Mouse (Mus musculus) liver, embryonic 16.5 days (tissue): ENCODE measurements around the gene Fcgbp. TPM values are rescaled to one million over a fixed set of nuclear protein-coding genes. Genes with fewer than 3 reads are reported as not detected.
"Not testable (repeated sequence)": the region's sequence is repeated elsewhere in the genome, so short reads cannot be mapped to it uniquely, and the experiment has no call there.

ENCODE experiments used
- ATAC-seq: fragments of 200-750 bp; cut with Nextera tagmentation; 2 replicates; pipeline ENCODE4 v1.8.0; 2017; ENCODE audit warnings: low read depth, mild to moderate bottlenecking, moderate number of reproducible peaks, moderate library complexity
- H3K27ac ChIP-seq: fragments of 300-500 bp; sonication (generic); 2 replicates; pipeline ENCODE4 v1.5.1; 2014; ENCODE audit warnings: mild to moderate bottlenecking, low read length
- H3K27me3 ChIP-seq: fragments of 300-500 bp; sonication (generic); 2 replicates; pipeline ENCODE4 v1.6.1; 2014; ENCODE audit warnings: low read depth, low read length, mixed read lengths; ENCODE audit not compliant: control insufficient read depth, insufficient read depth
- H3K36me3 ChIP-seq: fragments of 300-500 bp; sonication (generic); 2 replicates; pipeline ENCODE4 v1.6.1; 2014; ENCODE audit warnings: mild to moderate bottlenecking; ENCODE audit not compliant: control insufficient read depth, insufficient read depth
- H3K4me1 ChIP-seq: fragments of 300-500 bp; sonication (generic); 2 replicates; pipeline ENCODE4 v1.6.1; 2014; ENCODE audit warnings: low read depth, low read length, mixed read lengths; ENCODE audit not compliant: control insufficient read depth
- H3K4me2 ChIP-seq: fragments of 300-500 bp; sonication (generic); 2 replicates; pipeline ENCODE4 v1.6.1; 2014; ENCODE audit warnings: low read depth, low read length, mixed read lengths
- H3K4me3 ChIP-seq: fragments of 300-500 bp; sonication (generic); 2 replicates; pipeline ENCODE4 v1.5.1; 2014; ENCODE audit warnings: low read depth, mild to moderate bottlenecking, low read length
- H3K9ac ChIP-seq: fragments of 300-500 bp; sonication (generic); 2 replicates; pipeline ENCODE4 v1.6.1; 2014; ENCODE audit warnings: low read depth, low read length
- H3K9me3 ChIP-seq: fragments of 300-500 bp; sonication (generic); replicated peaks from 2 replicates; pipeline ENCODE4 v1.6.1; 2016; ENCODE audit warnings: low read length; ENCODE audit not compliant: control insufficient read depth
- WGBS: fragments of 180-500 bp; shearing (Covaris S2); extraction: QIAGEN DNeasy Blood & Tissue Kit; methylation state at CpG from one replicate; pipeline ENCODE4 v1.1.7; 2014; ENCODE audit not compliant: insufficient replicate concordance; 5-methylcytosine and 5-hydroxymethylcytosine counted together
- polyA plus RNA-seq: library from polyadenylated mRNA; unstranded; fragments of >200 nt; fragmentation: Nextera tagmentation; extraction: Ambion mirVana; gene quantifications from 2 replicates; pipeline ENCODE4 v1.2.1, GENCODE M21; 2015

Fcgbp gene
- polyA plus RNA-seq, 1 experiment from 2014 or later, result 2.5 TPM

DNA sequence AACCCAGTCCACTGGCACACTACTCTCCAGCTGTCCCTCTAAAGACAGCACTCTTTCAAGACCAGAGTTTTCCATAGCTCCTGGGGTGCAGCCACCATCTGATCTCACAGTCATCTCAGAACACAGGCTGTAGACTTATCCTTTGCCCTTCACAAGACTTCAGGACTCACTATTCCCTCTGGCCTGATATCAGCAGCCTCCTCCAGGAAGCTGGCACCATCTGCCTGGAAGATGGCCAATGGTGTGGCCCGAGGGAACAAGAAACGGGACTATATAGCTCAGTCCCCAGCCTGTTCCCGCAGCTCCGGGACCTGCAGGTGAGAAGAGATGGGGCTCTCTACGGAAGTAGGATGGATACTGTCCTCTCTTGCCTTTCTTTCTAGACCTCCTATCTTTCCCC lies 58.1 kb downstream of the Fcgbp start, which contains the start of gene 9530053A07Rik:
Gene 9530053A07Rik (plus strand): TSS at position 301 of the 400 bp plus-strand sequence.
- Histone ChIP-seq H3K4me3 (no peak within 1 kb of the TSS), H3K9ac (no peak within 1 kb of the TSS), H3K9me3 (no peaks in the 10 kb centered on the region), H3K27me3 (no peaks in the 10 kb centered on the region), H3K4me1 (no peaks in the 10 kb centered on the region), H3K4me2 (no peak within 1 kb of the TSS), H3K27ac (no peak within 1 kb of the TSS), H3K36me3 (no peaks in the 10 kb centered on the region)
- 63% methylated on average over 5 of the region's 5 CpGs for WGBS
- ATAC-seq, result no peak

DNA sequence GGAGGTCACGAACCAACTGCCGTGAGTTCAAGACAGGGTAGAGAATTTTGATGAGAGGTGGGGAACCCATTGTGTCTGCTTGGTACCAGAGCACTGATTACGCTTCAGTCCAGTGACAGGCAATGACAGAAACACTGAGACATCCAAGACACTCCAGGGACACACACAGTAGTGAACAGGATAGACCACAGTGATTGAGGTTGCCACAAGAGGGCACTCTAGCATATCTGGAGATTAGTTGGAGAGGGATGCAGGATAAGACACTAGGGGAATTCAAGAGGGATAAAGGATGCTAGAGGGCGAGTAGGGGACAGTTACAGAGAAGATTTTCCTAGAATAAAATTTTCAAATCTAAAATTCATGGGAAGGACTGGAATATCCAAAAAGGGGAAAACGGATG lies 66.6 kb downstream of the Fcgbp start:
- no peaks in the 10 kb centered on the region for H3K36me3 ChIP-seq
- WGBS, result 46% methylated on average over 5 of the region's 5 CpGs
- no peak for ATAC-seq
- H3K27ac ChIP-seq, result no peak overlapping the region
- H3K27me3 ChIP-seq, result no peaks in the 10 kb centered on the region
- H3K9ac ChIP-seq, result no peak overlapping the region
- H3K4me1 ChIP-seq, result no peaks in the 10 kb centered on the region
- no peaks in the 10 kb centered on the region for H3K9me3 ChIP-seq
- H3K4me2 ChIP-seq, result no peak overlapping the region
- no peak overlapping the region for H3K4me3 ChIP-seq

DNA sequence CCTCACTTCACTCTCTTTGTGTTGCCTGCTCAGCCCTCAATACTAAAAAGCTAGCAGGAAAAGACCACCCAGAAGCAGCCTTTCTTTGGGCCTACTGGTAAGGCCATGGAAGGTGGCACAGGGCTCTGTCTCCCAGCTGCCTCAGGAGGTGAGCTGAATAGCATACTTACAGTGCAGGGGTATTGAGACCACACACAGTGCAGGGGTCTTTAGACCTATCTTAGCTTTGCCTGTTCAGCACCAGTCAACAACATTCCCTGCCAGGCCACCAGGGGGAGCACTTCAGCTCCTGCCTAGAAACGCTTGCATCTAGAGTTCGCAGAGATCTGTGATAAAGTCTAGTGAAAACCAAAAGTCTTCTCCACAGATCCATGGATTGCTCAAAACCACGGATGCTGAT lies 77.2 kb downstream of the Fcgbp start:
- no peak overlapping the region for H3K27ac ChIP-seq
- ATAC-seq, result no peak
- no peaks in the 10 kb centered on the region for H3K9me3 ChIP-seq
- no peaks in the 10 kb centered on the region for H3K27me3 ChIP-seq
- WGBS, result 3% methylated on average over 3 of the region's 3 CpGs
- H3K9ac ChIP-seq, result no peak overlapping the region
- no peaks in the 10 kb centered on the region for H3K36me3 ChIP-seq
- no peaks in the 10 kb centered on the region for H3K4me1 ChIP-seq
- no peak overlapping the region for H3K4me2 ChIP-seq
- H3K4me3 ChIP-seq, result no peak overlapping the region

DNA sequence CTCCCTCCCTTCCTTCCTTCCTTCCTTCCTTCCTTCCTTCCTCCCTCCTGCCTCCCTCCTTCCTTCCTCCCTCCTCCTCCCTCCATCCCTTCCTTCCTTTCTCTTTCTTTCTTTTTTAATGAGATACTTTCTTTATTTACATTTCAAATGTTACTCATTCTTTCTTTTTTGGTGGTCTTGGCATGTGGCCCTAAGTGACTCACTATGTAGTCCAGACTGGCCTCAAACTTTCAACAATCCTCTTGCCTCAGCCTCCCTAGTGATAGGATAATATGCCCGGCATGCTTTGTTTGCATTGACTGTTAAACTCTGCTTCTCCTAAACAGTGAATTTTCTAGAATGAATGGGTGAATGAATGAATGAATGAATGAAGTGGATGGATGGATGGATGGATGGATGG lies 78.8 kb downstream of the Fcgbp start:
- H3K9me3 ChIP-seq, result no peaks in the 10 kb centered on the region
- no peaks in the 10 kb centered on the region for H3K4me1 ChIP-seq
- H3K36me3 ChIP-seq, result no peaks in the 10 kb centered on the region
- no peak overlapping the region for H3K4me2 ChIP-seq
- no peak for ATAC-seq
- no peak overlapping the region for H3K9ac ChIP-seq
- no peak overlapping the region for H3K27ac ChIP-seq
- 64% methylated on average over 1 of the region's 1 CpGs for WGBS
- no peak overlapping the region for H3K4me3 ChIP-seq
- no peaks in the 10 kb centered on the region for H3K27me3 ChIP-seq

DNA sequence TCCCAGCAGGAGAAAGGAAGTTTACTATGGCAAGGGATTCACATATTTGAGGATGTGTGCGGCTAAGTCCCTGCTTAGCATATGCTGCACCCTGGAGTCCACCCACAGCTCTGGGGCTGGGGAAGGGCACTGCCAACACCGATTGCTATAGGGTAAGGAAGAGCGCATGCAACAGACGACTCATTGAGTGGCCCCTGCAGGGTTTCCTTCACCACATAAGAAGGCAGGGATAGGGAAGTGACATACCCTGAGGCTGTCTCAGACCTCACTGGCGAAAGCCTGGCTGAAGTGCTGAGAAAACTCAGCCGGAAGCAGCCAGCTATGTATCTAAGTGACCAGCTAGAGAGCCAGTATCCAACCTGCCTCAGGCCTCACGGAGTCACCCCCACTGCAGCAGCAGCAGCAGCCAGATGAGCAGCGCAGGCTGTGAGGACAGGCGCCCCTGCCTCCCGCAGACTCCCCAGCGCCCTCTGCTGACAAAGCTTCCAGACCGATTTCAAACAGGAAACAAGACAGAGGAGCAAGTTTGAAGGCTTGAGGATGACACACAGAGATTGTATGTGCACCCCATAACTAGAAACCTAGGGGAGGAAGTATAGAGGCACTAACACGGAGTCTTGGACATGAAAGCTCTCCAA lies 80.7 kb downstream of the Fcgbp start:
- Histone ChIP-seq H3K9me3 (no peaks in the 10 kb centered on the region), H3K4me2 (no peak overlapping the region), H3K4me3 (no peak overlapping the region), H3K4me1 (no peaks in the 10 kb centered on the region), H3K27ac (no peak overlapping the region), H3K27me3 (no peaks in the 10 kb centered on the region), H3K36me3 (no peaks in the 10 kb centered on the region), H3K9ac (no peak overlapping the region)
- ATAC-seq, result no peak
- 10% methylated on average over 13 of the region's 13 CpGs for WGBS

DNA sequence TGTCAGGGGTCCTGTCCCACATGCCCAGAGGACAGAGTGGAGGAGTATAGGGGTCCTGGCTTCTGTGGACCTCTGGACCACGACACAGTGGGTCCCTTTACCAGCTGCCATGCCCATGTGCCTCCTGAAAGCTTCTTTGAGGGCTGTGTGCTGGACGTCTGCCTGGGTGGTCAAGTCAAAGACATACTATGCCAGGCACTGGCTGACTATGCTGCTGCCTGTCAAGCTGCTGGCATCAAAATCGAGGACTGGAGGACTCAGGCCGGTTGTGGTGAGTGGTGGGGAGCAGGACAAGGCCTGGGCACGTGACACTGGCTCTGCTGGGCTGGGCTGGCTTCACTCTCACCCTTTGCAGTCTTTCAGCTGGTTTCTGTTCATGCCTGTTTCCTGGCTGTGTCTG lies 82.6 kb downstream of the Fcgbp start:
- not testable (repeated sequence) for H3K4me3 ChIP-seq, ATAC-seq, H3K9me3 ChIP-seq, H3K36me3 ChIP-seq, H3K27me3 ChIP-seq, H3K27ac ChIP-seq, H3K4me2 ChIP-seq, H3K9ac ChIP-seq, H3K4me1 ChIP-seq
- 12% methylated on average over 5 of the region's 5 CpGs for WGBS

DNA sequence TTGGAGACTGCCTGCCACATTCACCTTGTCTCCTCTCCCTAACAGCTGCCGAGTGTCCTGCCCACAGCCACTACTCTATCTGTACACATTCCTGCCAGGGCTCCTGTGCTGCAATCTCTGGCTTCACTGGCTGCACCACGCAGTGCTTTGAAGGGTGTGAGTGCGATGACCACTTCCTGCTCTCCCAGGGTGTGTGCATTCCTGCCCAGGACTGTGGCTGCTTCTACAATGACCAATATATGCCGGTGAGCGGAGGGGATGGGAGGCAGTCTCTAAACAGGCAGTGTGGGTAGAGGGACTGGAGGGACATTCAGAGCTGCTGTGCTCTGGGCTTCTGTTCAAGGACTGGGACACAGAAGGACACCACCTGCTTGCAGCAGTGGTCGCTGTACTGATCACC lies 88.3 kb downstream of the Fcgbp start:
- Histone ChIP-seq H3K9ac (no peak overlapping the region), H3K36me3 (no peaks in the 10 kb centered on the region), H3K4me1 (no peaks in the 10 kb centered on the region), H3K4me3 (no peak overlapping the region), H3K9me3 (no peaks in the 10 kb centered on the region), H3K27me3 (no peaks in the 10 kb centered on the region), H3K4me2 (no peak overlapping the region), H3K27ac (no peak overlapping the region)
- ATAC-seq, result no peak
- WGBS, result 28% methylated on average over 6 of the region's 6 CpGs

DNA sequence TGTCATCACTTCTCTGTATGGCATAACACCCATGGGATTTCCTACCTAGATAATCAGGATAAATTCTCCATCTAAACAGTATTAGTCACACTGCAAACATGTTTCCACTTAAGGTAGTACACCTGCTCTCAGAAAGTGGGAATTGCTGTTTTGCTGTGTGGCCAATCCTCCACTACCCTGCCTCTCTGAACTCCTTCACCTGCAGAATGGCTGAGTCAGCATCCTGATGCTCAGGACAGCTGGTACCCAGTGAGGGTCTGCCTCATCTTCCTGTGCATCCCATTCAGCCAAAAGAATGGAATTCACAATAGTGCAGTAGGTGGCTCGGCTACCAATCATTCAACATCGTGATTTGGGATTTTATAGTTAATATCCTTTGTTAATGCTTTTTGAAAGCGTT lies 88.9 kb downstream of the Fcgbp start:
- Histone ChIP-seq H3K4me1 (no peaks in the 10 kb centered on the region), H3K27me3 (no peaks in the 10 kb centered on the region), H3K36me3 (no peaks in the 10 kb centered on the region), H3K9ac (no peak overlapping the region), H3K4me2 (no peak overlapping the region), H3K9me3 (no peaks in the 10 kb centered on the region), H3K27ac (no peak overlapping the region), H3K4me3 (no peak overlapping the region)
- WGBS, result 70% methylated on average over 3 of the region's 3 CpGs
- ATAC-seq, result no peak

DNA sequence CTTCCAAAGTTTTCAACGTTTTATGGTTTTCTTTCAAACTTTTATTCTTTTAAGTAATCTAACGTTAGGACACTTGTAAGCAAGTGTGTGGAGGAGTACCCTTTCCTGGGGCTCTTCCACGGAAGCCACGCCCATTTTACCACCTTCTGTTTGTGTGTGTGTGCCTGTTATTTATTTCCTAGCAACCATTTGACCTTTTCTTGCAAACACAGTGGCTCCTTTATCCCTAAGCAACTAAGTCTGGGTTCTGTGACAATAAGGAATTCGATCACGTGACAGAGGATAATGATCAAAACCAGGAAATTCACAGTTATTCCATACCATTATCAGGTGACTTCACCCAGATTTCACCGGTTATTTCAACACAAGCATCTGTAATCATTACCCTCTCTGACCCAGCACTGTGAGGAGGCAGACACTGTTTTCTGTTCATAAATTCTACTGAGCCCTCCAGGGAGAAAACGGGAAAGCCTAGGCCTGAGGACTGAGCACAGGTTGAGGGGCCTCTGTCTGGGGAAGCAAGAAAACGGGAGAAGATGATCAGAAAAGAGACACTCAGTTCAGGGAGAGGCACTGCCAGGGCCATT lies 90.2 kb downstream of the Fcgbp start:
- no peaks in the 10 kb centered on the region for H3K36me3 ChIP-seq
- H3K27ac ChIP-seq, result no peak overlapping the region
- H3K4me1 ChIP-seq, result no peaks in the 10 kb centered on the region
- no peak for ATAC-seq
- no peak overlapping the region for H3K4me2 ChIP-seq
- 46% methylated on average over 9 of the region's 9 CpGs for WGBS
- H3K9me3 ChIP-seq, result peaks cover 4% of the 10 kb centered on the region
- H3K27me3 ChIP-seq, result no peaks in the 10 kb centered on the region
- no peak overlapping the region for H3K9ac ChIP-seq
- H3K4me3 ChIP-seq, result no peak overlapping the region
